Mouse (Mus musculus) erythroblast, embryonic 14.5 days (primary cell): ENCODE results near the gene Cysltr2.

ENCODE experiments used
- GATA1 ChIP-seq: IDR thresholded peaks from 2 replicates; pipeline ENCODE4 v1.6.1; 2012; ENCODE audit warnings: low read length, inconsistent platforms, mixed read lengths
- TAL1 ChIP-seq: IDR thresholded peaks from 3 replicates; pipeline ENCODE4 v1.6.1; 2012; ENCODE audit warnings: low read length, inconsistent platforms, mixed read lengths

GRCm38 (mm10) chr14:73064460-73064859 is 15.5 kb upstream of the Cysltr2 start:
- TF ChIP-seq GATA1 (no peak), TAL1 (no peak)
